Mouse (Mus musculus) spleen, adult 2 months (tissue): ENCODE results near the gene Slc5a3. TPM values are rescaled to one million over a fixed set of nuclear protein-coding genes. Genes with fewer than 3 reads are reported as not detected.

Experiments
- DNase-seq, 2 experiments: peaks; one replicate each; pipeline versions ENCODE4 v3.0.0 to v3.0.0-alpha.2; 2012 to 2021; ENCODE audit warnings: low spot score in 2 of 2, low read depth in 1 of 2
- H3K27ac ChIP-seq: fragments of 200-500 bp; 2 replicates; pipeline ENCODE4 v1.5.1; 2012; ENCODE audit warnings: low read length, inconsistent platforms; ENCODE audit not compliant: insufficient read depth
- H3K27me3 ChIP-seq: fragments of 200-500 bp; 2 replicates; pipeline ENCODE4 v1.6.1; 2012; ENCODE audit warnings: mild to moderate bottlenecking, moderate library complexity, low read length, inconsistent platforms; ENCODE audit not compliant: control insufficient read depth, insufficient read depth
- H3K36me3 ChIP-seq: fragments of 200-500 bp; 2 replicates; pipeline ENCODE4 v1.6.1; 2012; ENCODE audit warnings: mild to moderate bottlenecking, low read length, inconsistent platforms; ENCODE audit not compliant: control insufficient read depth, insufficient read depth
- H3K4me1 ChIP-seq: fragments of 200-500 bp; 2 replicates; pipeline ENCODE4 v1.6.1; 2011; ENCODE audit warnings: inconsistent platforms; ENCODE audit not compliant: control insufficient read depth, insufficient read depth, insufficient read length
- H3K4me3 ChIP-seq: fragments of 200-500 bp; 2 replicates; pipeline ENCODE4 v1.5.1; 2011; ENCODE audit warnings: mild to moderate bottlenecking, inconsistent platforms; ENCODE audit not compliant: insufficient read depth, insufficient read length; ENCODE audit errors: extremely low read depth
- CTCF ChIP-seq: fragments of 200-500 bp; IDR thresholded peaks from 2 replicates; pipeline ENCODE4 v1.5.1; 2011; ENCODE audit warnings: mild to moderate bottlenecking, inconsistent platforms; ENCODE audit not compliant: insufficient read depth, insufficient read length, insufficient replicate concordance; ENCODE audit errors: extremely low read depth
- POLR2A ChIP-seq: fragments of 200-500 bp; IDR thresholded peaks from 2 replicates; pipeline ENCODE4 v1.6.1; 2011; ENCODE audit warnings: low read depth, low read length, inconsistent platforms
- WGBS: fragments of 180-500 bp; shearing (Covaris S2); methylation state at CpG from one replicate; pipeline ENCODE4 v1.1.7; 2018; 5-methylcytosine and 5-hydroxymethylcytosine counted together
- polyA plus RNA-seq: library from polyadenylated mRNA; depleted of rRNA; stranded (reverse); fragments of >200 nt; gene quantifications from 2 replicates; pipeline ENCODE4 v1.2.3, GENCODE M21; 2012; rRNA removed

Slc5a3 gene
- polyA plus RNA-seq, 1 experiment: 0.74 TPM

DNA sequence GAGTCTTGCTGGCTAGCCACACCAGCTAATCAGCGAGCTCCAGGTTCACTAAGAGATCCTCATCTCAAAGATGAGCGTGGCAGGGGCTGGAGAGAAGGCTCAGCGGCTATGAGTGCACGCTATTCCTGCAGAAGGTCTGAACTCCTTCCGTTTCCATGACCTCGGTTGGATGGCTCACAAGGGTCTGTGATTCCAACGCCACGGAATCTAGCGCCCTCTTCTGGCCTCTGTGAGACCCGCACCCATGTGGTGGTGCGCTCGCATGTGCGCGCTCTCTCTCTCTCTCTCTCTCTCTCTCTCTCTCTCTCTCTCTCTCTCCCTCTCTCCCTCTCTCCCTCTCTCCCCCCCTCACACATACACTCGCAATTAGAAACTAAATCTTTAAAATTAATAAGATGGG, 78.2 kb downstream of the Slc5a3 start:
- WGBS: 93% methylated on average over 15 of the region's 15 CpGs
- TF ChIP-seq POLR2A (no peak), CTCF (no peak)

More for the DNA sequence above, 78.2 kb downstream of the Slc5a3 start:
- no peaks in the 10 kb centered on the region for H3K36me3 ChIP-seq
- no peak for DNase-seq
- H3K4me1 ChIP-seq: no peaks in the 10 kb centered on the region
- H3K27ac ChIP-seq: no peak overlapping the region
- H3K4me3 ChIP-seq: no peak overlapping the region
- no peaks in the 10 kb centered on the region for H3K27me3 ChIP-seq

Other genes starting within 250 kb of the Slc5a3 start
- gene Mrps6, start 52 bp upstream of the Slc5a3 start, polyA plus RNA-seq: 6.7 and 8.5 TPM in 2 replicates
- 0.12 TPM in 1 of 2 replicates, not detected in the other for gene Gm49711, start within 50 bp of the Slc5a3 start, polyA plus RNA-seq
- gene Kcne2, start 234.1 kb downstream of the Slc5a3 start, polyA plus RNA-seq: not detected in 2 replicates
- 10.8 and 12.0 TPM in 2 replicates for gene Smim11, start 243.0 kb downstream of the Slc5a3 start, polyA plus RNA-seq